8 mouse cellular contexts compared by ENCODE assay signal in genomic region chr11:79919685-79920504, GRCm38 (mm10). TPM values are rescaled to one million over a fixed set of nuclear protein-coding genes. Genes with fewer than 3 reads are reported as not detected.
DNase-seq lines count a peak whose midpoint lies in the region; ATAC-seq and TF ChIP-seq lines count a peak whose summit lies in the region.

No protein-coding gene starts in this region.

- ATAC-seq in erythroid progenitor cell, adult 5-6 weeks (replicated peaks; ENCODE audit: low FRiP score, poor library complexity, severe bottlenecking), result peak; percentile 81
- ATAC-seq in heart, postnatal 0 days (ENCODE audit: insufficient read depth, low read depth), result peak; percentile 73

- H3K9ac ChIP-seq in heart, postnatal 0 days (replicated peaks; ENCODE audit: low read depth, low read length), result no peak overlapping the region

- no peak for TF ChIP-seq EP300 in heart, postnatal 0 days (IDR thresholded peaks at IDR 0.05; ENCODE audit: low read depth)

- DNase-seq in brain, embryonic 14.5 days (ENCODE audit: low read depth), result peak; percentile 94
- peak; percentile 70 for DNase-seq in heart, postnatal 0 days (ENCODE audit: low spot score)
- DNase-seq in large intestine, adult 2 months (ENCODE audit: low read depth, low spot score), result peak; percentile 76
- peak; percentile 81 to 86 for DNase-seq in lung, adult 18-20 months
- DNase-seq in ovary, postnatal 14 days (ENCODE audit: low spot score), result peak; percentile 81
- DNase-seq in thymus, postnatal 10 days (ENCODE audit: low spot score in 2 of 2), result peak; percentile 21 to 77

- WGBS in heart, postnatal 0 days, result 15% methylated on average over 13 of the region's 13 CpGs
- whole genome bisulfite sequencing in large intestine, adult 2 months, result 12% methylated on average over 13 of the region's 13 CpGs

- peak; percentile 95 for TF ChIP-seq CTCF in E14TG2a.4 (conservative IDR thresholded peaks at IDR 0.05; ENCODE audit: low read length)
- peak; percentile 96 for TF ChIP-seq CTCF in brain, embryonic 14.5 days (IDR thresholded peaks at IDR 0.05; ENCODE audit: borderline replicate concordance, extremely low read depth, insufficient read depth, insufficient read length)
- TF ChIP-seq CTCF in heart, postnatal 0 days (IDR thresholded peaks at IDR 0.05; ENCODE audit: low read depth), result peak; percentile 99

- no peaks in the 10 kb centered on the region for H3K36me3 ChIP-seq in E14TG2a.4 (ENCODE audit: insufficient read depth, low read length)
- no peaks in the 10 kb centered on the region for H3K36me3 ChIP-seq in heart, postnatal 0 days (replicated peaks; ENCODE audit: control insufficient read depth, insufficient read depth, low read length)

- peaks cover 21% of the 10 kb centered on the region for H3K4me1 ChIP-seq in E14TG2a.4 (replicated peaks; ENCODE audit: low read depth, low read length)
- no peaks in the 10 kb centered on the region for H3K4me1 ChIP-seq in heart, postnatal 0 days (ENCODE audit: control insufficient read depth, insufficient read depth)

- H3K4me3 ChIP-seq in E14TG2a.4 (replicated peaks; ENCODE audit: low read length), result no peak overlapping the region
- no peak overlapping the region for H3K4me3 ChIP-seq in heart, postnatal 0 days (ENCODE audit: low read depth, low read length)

- H3K9me3 ChIP-seq in E14TG2a.4 (ENCODE audit: low read length), result no peaks in the 10 kb centered on the region
- H3K9me3 ChIP-seq in heart, postnatal 0 days (replicated peaks; ENCODE audit: control insufficient read depth, low read length), result no peaks in the 10 kb centered on the region

- TF ChIP-seq POLR2A in brain, embryonic 14.5 days (IDR thresholded peaks at IDR 0.05; ENCODE audit: borderline replicate concordance, extremely low read depth, insufficient read depth, insufficient read length, poor library complexity, severe bottlenecking), result no peak

- H3K4me2 ChIP-seq in heart, postnatal 0 days (ENCODE audit: low read depth, low read length), result no peak overlapping the region

- no peaks in the 10 kb centered on the region for H3K27me3 ChIP-seq in E14TG2a.4 (ENCODE audit: insufficient read depth, low read length)
- no peaks in the 10 kb centered on the region for H3K27me3 ChIP-seq in heart, postnatal 0 days (ENCODE audit: control insufficient read depth, insufficient read depth, low read length)

- no peak overlapping the region for H3K27ac ChIP-seq in heart, postnatal 0 days (ENCODE audit: low read depth)

RNA-seq across cellular contexts. Expression of gene Utp6, which starts 42.3 kb away (rescaled TPM):
- polyA plus RNA-seq in brain, embryonic 14.5 days (2012; rRNA removed), result 22.5 and 27.6 TPM in 2 replicates
- 8.3 and 20.5 TPM in 2 replicates for total RNA-seq in erythroid progenitor cell, adult 5-6 weeks (2015; ENCODE audit: low replicate concordance)
- 12.3 and 12.8 TPM in 2 replicates for total RNA-seq in erythroid progenitor cell, adult 5-6 weeks (2017; ENCODE audit: low replicate concordance)
- 7.0 and 8.7 TPM in 2 replicates for total RNA-seq in heart, postnatal 0 days (2014; rRNA removed; ENCODE audit: low replicate concordance)
- 21.7 and 22.4 TPM in 2 replicates for polyA plus RNA-seq in heart, postnatal 0 days (2015; fragmentation: Nextera tagmentation; extraction: Ambion mirVana)
- 4.2 and 5.4 TPM in 2 replicates for polyA plus RNA-seq in large intestine, adult 2 months (2012; rRNA removed)
